Mouse (Mus musculus): Measurements from ENCODE around the gene Rpl19. TPM values are rescaled to one million over a fixed set of nuclear protein-coding genes. Genes with fewer than 3 reads are reported as not detected.

Gene Rpl19
- polyA plus RNA-seq, 1 experiment from 2014 or later = 694 TPM

- no peak overlapping the region for H3K27ac ChIP-seq
Measured at GRCm38 (mm10) chr11:98027785-98028184, 1.3 kb downstream of the Rpl19 start.

DNA sequence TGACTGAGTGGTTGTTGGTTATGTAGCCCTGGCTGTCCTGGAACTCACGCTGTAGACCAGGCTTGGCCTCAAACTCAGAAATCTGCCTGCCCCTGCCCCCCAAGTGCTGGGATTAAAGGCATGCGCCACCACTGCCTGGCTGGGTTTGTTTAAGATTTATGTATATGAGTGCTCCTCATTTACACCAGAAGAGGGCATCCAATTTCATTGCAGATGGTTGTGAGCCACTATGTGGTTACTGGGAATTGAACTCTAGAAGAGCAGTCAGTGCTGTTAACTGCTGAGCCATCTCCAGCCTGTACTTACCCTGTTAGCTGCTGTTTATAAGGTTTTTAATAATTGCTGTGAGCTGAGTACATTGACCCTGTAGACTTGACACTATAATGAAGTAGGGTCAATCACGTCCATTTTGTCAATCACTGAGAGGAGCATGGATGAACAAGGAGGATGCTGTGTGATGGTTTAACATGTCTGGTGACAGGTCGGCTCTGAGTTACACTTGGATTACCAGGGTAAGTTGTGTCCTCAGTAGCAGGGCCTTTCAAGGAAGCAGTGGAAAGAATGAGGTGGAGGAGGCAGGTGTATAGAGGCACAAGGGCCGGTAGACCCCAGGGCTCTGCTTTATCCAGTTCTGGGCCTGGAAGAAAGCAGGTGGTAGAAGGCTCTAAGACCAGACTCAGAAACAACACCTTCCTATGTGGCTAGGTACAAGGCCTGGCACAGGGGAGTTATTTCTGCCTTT, 4.4 kb downstream of the Rpl19 start:
- Histone ChIP-seq H3K9ac (no peak overlapping the region), H3K27me3 (ENCODE audit: control insufficient read depth, insufficient read depth, low read length) (no peaks in the 10 kb centered on the region), H3K27ac (no peak overlapping the region), H3K4me1 (replicated peaks; ENCODE audit: control insufficient read depth, insufficient read depth, low read length) (peaks cover 20% of the 10 kb centered on the region), H3K4me2 (replicated peaks) (no peak overlapping the region), H3K36me3 (replicated peaks; ENCODE audit: control insufficient read depth, insufficient read depth) (peaks cover 35% of the 10 kb centered on the region), H3K4me3 (replicated peaks; ENCODE audit: low read length) (no peak overlapping the region), H3K9me3 (ENCODE audit: control insufficient read depth, low read length) (no peaks in the 10 kb centered on the region)
- no peak for ATAC-seq (ENCODE audit: low FRiP score)
- 57% methylated on average over 5 of the region's 5 CpGs for WGBS
- DNase-seq (ENCODE audit: low spot score) = no peak

More at GRCm38 (mm10) chr11:98027785-98028184, 1.3 kb downstream of the Rpl19 start:
- no peak for DNase-seq (ENCODE audit: low spot score)
- Histone ChIP-seq H3K9me3 (ENCODE audit: control insufficient read depth, low read length) (no peaks in the 10 kb centered on the region), H3K4me1 (replicated peaks; ENCODE audit: control insufficient read depth, insufficient read depth, low read length) (peaks cover 22% of the 10 kb centered on the region), H3K4me3 (replicated peaks; ENCODE audit: low read length) (peak overlapping the region; percentile 87), H3K27me3 (ENCODE audit: control insufficient read depth, insufficient read depth, low read length) (no peaks in the 10 kb centered on the region), H3K4me2 (replicated peaks) (peak overlapping the region; percentile 83), H3K9ac (peak overlapping the region; percentile 95), H3K36me3 (replicated peaks; ENCODE audit: control insufficient read depth, insufficient read depth) (peaks cover 35% of the 10 kb centered on the region)
- WGBS = 25% methylated on average over 7 of the region's 7 CpGs
- no peak for ATAC-seq (ENCODE audit: low FRiP score)

DNA sequence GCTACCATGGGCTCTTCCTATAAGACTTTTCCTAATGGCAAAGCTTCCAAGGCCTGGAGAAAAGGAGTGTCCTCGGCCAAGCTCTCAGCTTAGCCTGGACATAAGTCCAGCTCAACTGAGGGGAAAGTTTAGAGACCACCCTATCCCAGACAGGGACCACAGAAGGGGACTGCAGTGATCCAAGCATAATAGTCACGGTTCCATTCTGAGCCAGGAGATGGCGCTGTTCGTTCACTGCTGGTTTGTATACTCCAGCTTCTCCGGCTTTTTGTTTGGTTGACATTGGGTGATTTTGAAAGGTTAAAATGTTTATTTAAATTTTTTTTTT, 4.9 kb downstream of the Rpl19 start:
- Histone ChIP-seq H3K27ac (no peak overlapping the region), H3K4me1 (replicated peaks; ENCODE audit: control insufficient read depth, insufficient read depth, low read length) (peaks cover 22% of the 10 kb centered on the region), H3K9ac (no peak overlapping the region), H3K36me3 (replicated peaks; ENCODE audit: control insufficient read depth, insufficient read depth) (peaks cover 35% of the 10 kb centered on the region), H3K4me2 (replicated peaks) (no peak overlapping the region), H3K27me3 (ENCODE audit: control insufficient read depth, insufficient read depth, low read length) (no peaks in the 10 kb centered on the region), H3K9me3 (ENCODE audit: control insufficient read depth, low read length) (no peaks in the 10 kb centered on the region), H3K4me3 (replicated peaks; ENCODE audit: low read length) (no peak overlapping the region)
- no peak for ATAC-seq (ENCODE audit: low FRiP score)
- peak; percentile 94 for DNase-seq (ENCODE audit: low spot score)
- WGBS = 3% methylated on average over 5 of the region's 5 CpGs

DNA sequence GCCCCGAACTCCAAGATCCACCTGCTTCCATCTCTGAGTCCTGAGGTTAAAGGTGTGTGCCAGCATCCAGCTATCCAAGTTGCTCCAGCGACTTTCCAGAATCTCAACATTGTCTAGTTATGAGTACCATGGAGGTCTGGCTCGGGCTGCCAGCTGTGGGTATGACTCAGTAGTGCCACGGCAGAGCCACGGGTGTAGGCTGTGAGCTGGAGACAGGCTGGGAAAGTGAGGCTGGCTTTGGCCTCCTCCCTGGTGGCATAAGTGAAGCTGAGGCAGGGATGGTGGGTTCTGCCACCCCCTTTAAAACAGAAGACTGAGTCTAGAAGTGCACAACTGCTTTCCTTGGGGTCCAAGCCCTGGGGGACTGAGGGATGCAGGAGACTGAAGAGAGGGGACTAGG, 7.6 kb downstream of the Rpl19 start:
- Histone ChIP-seq H3K4me1 (replicated peaks; ENCODE audit: control insufficient read depth, insufficient read depth, low read length) (peaks cover 15% of the 10 kb centered on the region), H3K36me3 (replicated peaks; ENCODE audit: control insufficient read depth, insufficient read depth) (peaks cover 23% of the 10 kb centered on the region), H3K4me2 (replicated peaks) (no peak overlapping the region), H3K9me3 (ENCODE audit: control insufficient read depth, low read length) (no peaks in the 10 kb centered on the region), H3K27ac (no peak overlapping the region), H3K4me3 (replicated peaks; ENCODE audit: low read length) (no peak overlapping the region), H3K9ac (no peak overlapping the region), H3K27me3 (ENCODE audit: control insufficient read depth, insufficient read depth, low read length) (no peaks in the 10 kb centered on the region; the same call in 1 of the 2 replicates)
- WGBS = 78% methylated on average over 5 of the region's 5 CpGs
- ATAC-seq (ENCODE audit: low FRiP score) (no peak), DNase-seq (ENCODE audit: low spot score) (no peak)

GRCm38 (mm10) chr11:98034840-98035239, 8.3 kb downstream of the Rpl19 start:
- no peak overlapping the region for H3K9ac ChIP-seq
- WGBS = 11% methylated on average over 4 of the region's 4 CpGs

GRCm38 (mm10) chr11:98035977-98036377, 9.5 kb downstream of the Rpl19 start:
- ATAC-seq (ENCODE audit: low FRiP score) (peak; percentile 70), DNase-seq (ENCODE audit: low spot score) (peak; percentile 62)
- Histone ChIP-seq H3K27ac (no peak overlapping the region; the same call in 1 of the 2 replicates), H3K36me3 (replicated peaks; ENCODE audit: control insufficient read depth, insufficient read depth) (peaks cover 4% of the 10 kb centered on the region), H3K4me1 (replicated peaks; ENCODE audit: control insufficient read depth, insufficient read depth, low read length) (peaks cover 15% of the 10 kb centered on the region), H3K9me3 (ENCODE audit: control insufficient read depth, low read length) (no peaks in the 10 kb centered on the region), H3K4me3 (replicated peaks; ENCODE audit: low read length) (peak overlapping the region; percentile 34), H3K9ac (peak overlapping the region; percentile 55), H3K27me3 (ENCODE audit: control insufficient read depth, insufficient read depth, low read length) (no peaks in the 10 kb centered on the region; the same call in 1 of the 2 replicates), H3K4me2 (replicated peaks) (peak overlapping the region; percentile 81)
- 3% methylated on average over 27 of the region's 27 CpGs for WGBS

More at GRCm38 (mm10) chr11:98034840-98035239, 8.3 kb downstream of the Rpl19 start:
- no peak for DNase-seq (ENCODE audit: low spot score)
- peaks cover 16% of the 10 kb centered on the region for H3K36me3 ChIP-seq (replicated peaks; ENCODE audit: control insufficient read depth, insufficient read depth)
- no peak overlapping the region for H3K4me3 ChIP-seq (replicated peaks; ENCODE audit: low read length)
- no peaks in the 10 kb centered on the region; the same call in 1 of the 2 replicates for H3K27me3 ChIP-seq (ENCODE audit: control insufficient read depth, insufficient read depth, low read length)
- peak overlapping the region; percentile 39; the same call in 1 of the 2 replicates for H3K27ac ChIP-seq
- no peaks in the 10 kb centered on the region for H3K9me3 ChIP-seq (ENCODE audit: control insufficient read depth, low read length)
- peak; percentile 49; the same call in 1 of the 2 replicates for ATAC-seq (ENCODE audit: low FRiP score)
- peaks cover 15% of the 10 kb centered on the region for H3K4me1 ChIP-seq (replicated peaks; ENCODE audit: control insufficient read depth, insufficient read depth, low read length)
- no peak overlapping the region for H3K4me2 ChIP-seq (replicated peaks)

GRCm38 (mm10) chr11:98037871-98038270, 11.4 kb downstream of the Rpl19 start:
- WGBS = 59% methylated on average over 14 of the region's 14 CpGs
- ATAC-seq (ENCODE audit: low FRiP score) (no peak), DNase-seq (ENCODE audit: low spot score) (no peak)
- no peak overlapping the region for H3K27ac ChIP-seq
- H3K27me3 ChIP-seq (ENCODE audit: control insufficient read depth, insufficient read depth, low read length) = no peaks in the 10 kb centered on the region; the same call in 1 of the 2 replicates
- H3K4me2 ChIP-seq (replicated peaks) = no peak overlapping the region
- peaks cover 15% of the 10 kb centered on the region for H3K4me1 ChIP-seq (replicated peaks; ENCODE audit: control insufficient read depth, insufficient read depth, low read length)
- H3K4me3 ChIP-seq (replicated peaks; ENCODE audit: low read length) = no peak overlapping the region
- H3K9ac ChIP-seq = no peak overlapping the region
- no peaks in the 10 kb centered on the region for H3K36me3 ChIP-seq (replicated peaks; ENCODE audit: control insufficient read depth, insufficient read depth)
- no peaks in the 10 kb centered on the region for H3K9me3 ChIP-seq (ENCODE audit: control insufficient read depth, low read length)

GRCm38 (mm10) chr11:98040975-98041374, 14.5 kb downstream of the Rpl19 start:
- Histone ChIP-seq H3K36me3 (replicated peaks; ENCODE audit: control insufficient read depth, insufficient read depth) (no peaks in the 10 kb centered on the region), H3K4me2 (replicated peaks) (no peak overlapping the region), H3K4me3 (replicated peaks; ENCODE audit: low read length) (no peak overlapping the region), H3K9me3 (ENCODE audit: control insufficient read depth, low read length) (no peaks in the 10 kb centered on the region), H3K27me3 (ENCODE audit: control insufficient read depth, insufficient read depth, low read length) (peaks cover 3% of the 10 kb centered on the region; the same call in 1 of the 2 replicates), H3K9ac (no peak overlapping the region), H3K27ac (no peak overlapping the region), H3K4me1 (replicated peaks; ENCODE audit: control insufficient read depth, insufficient read depth, low read length) (peaks cover 6% of the 10 kb centered on the region)
- WGBS = 71% methylated on average over 8 of the region's 8 CpGs
- ATAC-seq (ENCODE audit: low FRiP score) (no peak), DNase-seq (ENCODE audit: low spot score) (no peak)

GRCm38 (mm10) chr11:98042741-98043140, 16.2 kb downstream of the Rpl19 start:
- WGBS = 75% methylated on average over 6 of the region's 6 CpGs
- H3K36me3 ChIP-seq (replicated peaks; ENCODE audit: control insufficient read depth, insufficient read depth) = no peaks in the 10 kb centered on the region
- H3K27ac ChIP-seq = no peak overlapping the region
- no peak for ATAC-seq (ENCODE audit: low FRiP score)
- peaks cover 3% of the 10 kb centered on the region; the same call in 1 of the 2 replicates for H3K27me3 ChIP-seq (ENCODE audit: control insufficient read depth, insufficient read depth, low read length)
- no peaks in the 10 kb centered on the region for H3K9me3 ChIP-seq (ENCODE audit: control insufficient read depth, low read length)
- no peak overlapping the region for H3K4me2 ChIP-seq (replicated peaks)
- DNase-seq (ENCODE audit: low spot score) = no peak
- H3K4me1 ChIP-seq (replicated peaks; ENCODE audit: control insufficient read depth, insufficient read depth, low read length) = no peaks in the 10 kb centered on the region
- H3K4me3 ChIP-seq (replicated peaks; ENCODE audit: low read length) = no peak overlapping the region
- H3K9ac ChIP-seq = no peak overlapping the region
